Mouse (Mus musculus) C2C12 (cell line): Measurements from ENCODE around the gene Olfr1200. TPM values are rescaled to one million over a fixed set of nuclear protein-coding genes. Genes with fewer than 3 reads are reported as not detected.

ENCODE experiments used
- H3K27me3 ChIP-seq: one replicate; pipeline ENCODE4 v1.6.1; 2011; ENCODE audit not compliant: control insufficient read depth, insufficient read depth, insufficient read length
- H3K36me3 ChIP-seq: one replicate; pipeline ENCODE4 v1.6.1; 2011; ENCODE audit not compliant: control insufficient read depth, insufficient read depth
- H3K4me3 ChIP-seq: one replicate; pipeline ENCODE4 v1.5.1; 2011; ENCODE audit warnings: mild to moderate bottlenecking, control low read depth; ENCODE audit not compliant: poor library complexity, insufficient read depth, severe bottlenecking
- H3K79me2 ChIP-seq: one replicate; pipeline ENCODE4 v1.6.1; 2011; ENCODE audit not compliant: control insufficient read depth, insufficient read depth
- H3K79me3 ChIP-seq: one replicate; pipeline ENCODE4 v1.6.1; 2011; ENCODE audit warnings: low read depth, control low read depth
- H3ac ChIP-seq: one replicate; pipeline ENCODE3; 2011; ENCODE audit warnings: low read depth; ENCODE audit not compliant: control insufficient read depth, insufficient read length
- CEBPB ChIP-seq: IDR thresholded peaks from one replicate; pipeline ENCODE4 v1.6.1; 2011; ENCODE audit warnings: low read depth, mild to moderate bottlenecking, control low read depth, moderate library complexity
- CTCF ChIP-seq: IDR thresholded peaks from one replicate; pipeline ENCODE4 v1.5.1; 2011; ENCODE audit not compliant: control insufficient read depth, insufficient read depth, insufficient read length
- FOSL1 ChIP-seq: IDR thresholded peaks from one replicate; pipeline ENCODE4 v1.8.0; 2011; ENCODE audit warnings: mild to moderate bottlenecking, low read length; ENCODE audit not compliant: poor library complexity, insufficient read depth, severe bottlenecking
- MAX ChIP-seq: IDR thresholded peaks from one replicate; pipeline ENCODE4 v1.6.1; 2011; ENCODE audit warnings: mild to moderate bottlenecking, control low read depth
- MYOD1 ChIP-seq: IDR thresholded peaks from one replicate; pipeline ENCODE4 v1.6.1; 2011; ENCODE audit warnings: low read depth; ENCODE audit not compliant: control insufficient read depth, insufficient read length
- MYOG ChIP-seq: IDR thresholded peaks from one replicate; pipeline ENCODE4 v1.6.1; 2011; ENCODE audit not compliant: control insufficient read depth, insufficient read length; ENCODE audit errors: extremely low read depth
- USF1 ChIP-seq: IDR thresholded peaks from one replicate; pipeline ENCODE4 v1.6.1; 2011; ENCODE audit warnings: low read depth, mild to moderate bottlenecking, control low read depth, moderate library complexity
- long read RNA-seq, 2 experiments: library from polyadenylated mRNA; unstranded; transcript quantifications; one replicate each; pipeline ENCODE4 v2.0.0; 2019 to 2020
- polyA plus RNA-seq: library from polyadenylated mRNA; unstranded; fragments of >200 nt; fragmentation: generic; extraction: Trizol; gene quantifications from one replicate; pipeline ENCODE4 v1.2.1, GENCODE M21; 2012; ENCODE audit warnings: missing spikeins

Olfr1200 gene
- polyA plus RNA-seq: not detected
- long read RNA-seq, experiment 1: 0 reads
- long read RNA-seq, experiment 2: 0 reads

DNA sequence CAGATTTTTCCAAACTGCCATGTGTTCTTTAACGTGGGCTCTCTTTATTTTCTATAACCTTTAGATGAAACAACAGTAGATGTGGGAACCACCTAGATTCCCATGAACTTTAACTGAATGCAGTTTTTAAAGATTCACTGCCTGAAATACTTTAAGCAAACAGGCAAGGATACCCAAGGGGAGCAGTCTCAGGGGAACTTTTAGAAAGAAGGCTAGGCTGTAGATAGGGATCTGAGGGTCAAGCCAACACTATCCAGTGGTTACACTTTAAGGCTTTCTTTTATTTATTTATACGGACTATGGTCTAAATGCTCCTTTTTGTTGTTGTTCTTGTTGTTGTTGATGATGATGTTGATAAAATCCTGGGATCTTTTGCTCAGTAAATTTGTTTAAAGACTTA, at the start of gene Olfr1200:
Gene Olfr1200, minus strand, starts transcription at position 101 of the 400 bp plus-strand sequence.
- Histone ChIP-seq H3ac (no peak within 1 kb of the TSS), H3K79me3 (no peaks in the 10 kb centered on the region), H3K36me3 (no peaks in the 10 kb centered on the region), H3K4me3 (no peak within 1 kb of the TSS), H3K79me2 (no peaks in the 10 kb centered on the region), H3K27me3 (no peaks in the 10 kb centered on the region)
- TF ChIP-seq FOSL1: no peak

DNA sequence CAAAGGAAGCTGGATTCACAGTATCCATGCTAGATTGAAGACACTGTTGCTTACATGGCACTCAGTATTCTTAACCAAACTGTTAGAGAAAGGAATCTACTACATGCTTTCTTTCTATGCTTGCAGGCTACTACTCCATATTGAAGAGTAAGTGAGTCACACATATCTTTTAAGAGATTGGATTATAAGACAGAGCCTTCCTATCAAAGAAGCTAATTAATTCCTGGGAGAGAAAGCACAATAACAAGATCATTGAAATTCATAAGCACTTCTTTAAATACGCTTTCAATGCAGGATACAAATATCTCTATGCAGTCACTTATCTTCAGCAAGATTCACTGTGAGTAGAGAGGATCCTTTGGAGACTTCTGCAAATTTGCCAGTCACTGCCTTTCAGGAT, 43.9 kb upstream of the Olfr1200 start, which contains the start of gene Olfr1202:
Gene Olfr1202, plus strand, starts transcription at position 301 of the 400 bp plus-strand sequence.
- H3K27me3 ChIP-seq: no peaks in the 10 kb centered on the region
- H3K79me2 ChIP-seq: no peaks in the 10 kb centered on the region
- no peaks in the 10 kb centered on the region for H3K36me3 ChIP-seq
- TF ChIP-seq MYOD1 (no peak), CEBPB (no peak)
- no peak within 1 kb of the TSS for H3ac ChIP-seq
- no peak within 1 kb of the TSS for H3K4me3 ChIP-seq
- H3K79me3 ChIP-seq: no peaks in the 10 kb centered on the region

DNA sequence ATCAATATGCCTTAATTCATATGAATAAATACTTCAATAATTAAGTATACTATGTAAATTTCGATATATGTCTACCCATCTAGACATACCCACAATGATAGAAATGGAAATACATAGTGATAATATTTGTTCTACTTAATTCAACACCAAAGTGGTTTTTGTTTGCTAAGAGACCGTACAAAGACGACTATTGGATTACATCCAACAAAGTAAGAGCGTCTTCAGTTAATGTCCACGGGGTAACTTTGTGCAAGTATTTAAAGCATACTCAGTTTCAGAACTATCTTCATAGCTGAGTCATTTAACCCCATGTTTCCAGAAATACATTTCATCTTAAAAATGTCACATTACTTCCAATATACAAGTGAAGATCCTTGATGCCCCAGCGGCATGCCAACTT, 22.4 kb upstream of the Olfr1200 start, which contains the start of gene Olfr1201:
Gene Olfr1201, plus strand, starts transcription at position 301 of the 400 bp plus-strand sequence.
- H3ac ChIP-seq: no peak within 1 kb of the TSS
- no peaks in the 10 kb centered on the region for H3K36me3 ChIP-seq
- H3K79me3 ChIP-seq: no peaks in the 10 kb centered on the region
- H3K4me3 ChIP-seq: no peak within 1 kb of the TSS
- no peaks in the 10 kb centered on the region for H3K27me3 ChIP-seq
- no peaks in the 10 kb centered on the region for H3K79me2 ChIP-seq
- TF ChIP-seq CEBPB (no peak), MYOG (no peak), MAX (no peak), MYOD1 (no peak), FOSL1 (no peak), CTCF (no peak), USF1 (no peak)

DNA sequence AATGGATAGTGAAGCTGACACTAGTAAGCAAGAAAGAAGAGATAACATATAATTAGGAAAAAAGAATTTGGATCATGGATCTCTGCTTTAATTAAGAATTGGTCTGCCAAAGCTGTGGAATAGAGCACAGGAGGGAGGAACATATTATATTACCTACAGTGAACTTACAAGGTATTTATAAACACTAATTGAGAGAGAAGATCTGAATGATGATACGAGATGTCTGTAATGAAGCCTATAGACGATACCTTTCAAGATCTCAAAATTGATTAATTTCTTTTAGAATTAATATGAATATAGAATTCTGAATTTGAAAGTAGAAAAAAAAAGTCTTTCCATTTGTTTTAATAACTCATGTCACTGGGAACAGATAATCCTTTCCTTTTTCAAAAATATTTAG, 9.9 kb downstream of the Olfr1200 start, which contains the start of gene Olfr1199:
Gene Olfr1199, minus strand, starts transcription at position 101 of the 400 bp plus-strand sequence.
- H3K27me3 ChIP-seq: no peaks in the 10 kb centered on the region
- TF ChIP-seq CTCF: no peak
- TF ChIP-seq CEBPB: no peak
- no peak for TF ChIP-seq FOSL1
- no peak for TF ChIP-seq MYOD1
- no peak for TF ChIP-seq USF1
- TF ChIP-seq MAX: no peak
- no peak for TF ChIP-seq MYOG
- no peaks in the 10 kb centered on the region for H3K36me3 ChIP-seq
- no peaks in the 10 kb centered on the region for H3K79me2 ChIP-seq
- H3K79me3 ChIP-seq: no peaks in the 10 kb centered on the region
- no peak within 1 kb of the TSS for H3K4me3 ChIP-seq
- H3ac ChIP-seq: no peak within 1 kb of the TSS

DNA sequence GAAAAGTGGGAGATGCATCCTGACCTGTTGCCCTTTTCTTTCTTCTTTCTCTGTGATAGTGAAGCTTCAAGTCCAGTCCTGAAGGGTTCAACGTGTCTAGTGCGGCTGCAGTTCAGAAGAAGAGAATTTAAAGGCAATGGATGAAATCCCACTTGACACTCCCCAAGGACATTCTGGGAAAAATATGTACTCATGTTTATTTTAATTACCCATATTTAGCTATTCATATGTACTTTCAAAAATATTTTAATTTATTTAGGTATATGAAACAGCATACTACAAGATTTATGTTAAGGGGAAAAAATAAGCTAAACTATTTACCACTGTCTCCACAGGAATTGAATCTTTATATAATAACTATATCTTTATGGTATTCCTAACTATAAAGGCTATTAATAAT, 19.0 kb downstream of the Olfr1200 start, which contains the start of gene Olfr1198:
Gene Olfr1198, minus strand, starts transcription at position 101 of the 400 bp plus-strand sequence.
- no peaks in the 10 kb centered on the region for H3K36me3 ChIP-seq
- no peak within 1 kb of the TSS for H3ac ChIP-seq
- H3K79me3 ChIP-seq: no peaks in the 10 kb centered on the region
- H3K27me3 ChIP-seq: no peaks in the 10 kb centered on the region
- no peaks in the 10 kb centered on the region for H3K79me2 ChIP-seq
- TF ChIP-seq USF1 (no peak), MYOD1 (no peak), MAX (no peak), CEBPB (no peak), FOSL1 (no peak), CTCF (no peak), MYOG (no peak)
- H3K4me3 ChIP-seq: no peak within 1 kb of the TSS

DNA sequence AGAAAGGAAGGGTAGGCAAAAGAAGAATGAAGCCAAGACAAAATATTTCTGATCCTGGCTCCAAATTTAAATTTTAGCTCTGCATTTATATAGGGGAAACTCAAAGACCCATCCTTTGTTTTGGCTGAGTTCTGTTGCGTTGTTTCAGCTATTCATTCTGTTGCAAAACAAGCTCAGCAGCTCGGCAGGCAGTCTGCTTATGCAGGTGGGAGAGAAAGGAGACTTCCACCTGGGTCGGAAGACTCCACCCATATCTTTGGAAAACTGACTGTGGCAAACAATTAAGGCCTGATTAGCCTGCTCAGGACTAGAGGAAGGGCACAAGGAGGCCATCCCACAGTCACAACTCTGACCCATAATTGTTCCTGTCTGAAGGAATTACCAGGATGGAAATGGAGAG, 26.9 kb downstream of the Olfr1200 start:
- Histone ChIP-seq H3ac (no peak overlapping the region), H3K79me3 (no peaks in the 10 kb centered on the region), H3K4me3 (no peak overlapping the region), H3K36me3 (no peaks in the 10 kb centered on the region), H3K27me3 (no peaks in the 10 kb centered on the region), H3K79me2 (no peaks in the 10 kb centered on the region)
- TF ChIP-seq FOSL1 (no peak), MYOG (no peak), USF1 (no peak), CTCF (no peak), MYOD1 (no peak), CEBPB (no peak), MAX (no peak)
